Mouse (Mus musculus): ENCODE results near the gene St3gal5. TPM values are rescaled to one million over a fixed set of nuclear protein-coding genes. Genes with fewer than 3 reads are reported as not detected.

St3gal5 gene
- total RNA-seq, 2 experiments from 2014 or later: 166 to 175 TPM

DNA sequence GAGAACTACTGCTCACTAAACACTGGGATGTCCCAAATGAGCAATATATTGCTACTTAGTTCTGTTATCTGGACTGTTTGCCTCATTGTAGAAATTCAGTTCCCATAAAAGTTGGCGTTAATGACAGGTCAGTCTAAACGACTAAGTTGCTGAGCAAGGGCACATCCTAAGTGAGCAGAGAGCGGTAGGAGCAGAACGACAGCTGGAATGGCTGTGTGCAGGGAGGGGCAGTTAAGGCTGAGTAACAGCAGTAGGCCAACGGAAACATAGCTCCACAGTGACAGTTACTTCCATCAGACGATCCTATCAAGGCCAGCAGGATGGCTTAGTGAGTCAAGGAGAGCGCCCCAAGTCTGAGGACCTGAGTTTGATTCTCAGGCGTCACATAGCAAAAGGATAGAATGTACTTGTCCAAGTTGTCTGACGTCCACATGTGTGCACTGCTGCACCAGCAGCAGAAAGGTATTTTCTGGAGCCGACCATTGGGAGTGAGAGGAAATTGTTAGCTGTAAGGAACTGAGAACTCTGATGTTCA is 62.5 kb downstream of the St3gal5 start:
- no peak for DNase-seq (ENCODE audit: low spot score in 2 of 2)

DNA sequence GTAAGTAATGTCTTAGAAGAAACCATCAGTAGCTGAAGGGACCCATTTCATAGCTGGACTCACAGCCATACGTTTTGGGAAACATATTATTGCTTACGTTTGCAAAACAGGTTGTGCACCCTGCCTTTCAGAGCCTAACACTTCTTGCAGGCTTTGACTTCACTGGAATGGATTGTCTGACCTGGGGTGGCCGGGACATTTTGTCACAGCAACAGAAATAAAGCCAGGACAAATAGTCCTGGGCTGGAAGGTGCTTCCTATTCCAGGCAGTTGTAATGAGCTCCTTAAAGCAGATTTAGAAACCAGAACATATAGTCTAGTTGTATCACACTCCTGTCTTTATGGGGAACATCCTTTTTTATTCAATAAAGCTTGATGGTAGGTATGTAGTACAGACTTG is 63.6 kb downstream of the St3gal5 start:
- no peak for DNase-seq (ENCODE audit: low spot score in 2 of 2)

DNA sequence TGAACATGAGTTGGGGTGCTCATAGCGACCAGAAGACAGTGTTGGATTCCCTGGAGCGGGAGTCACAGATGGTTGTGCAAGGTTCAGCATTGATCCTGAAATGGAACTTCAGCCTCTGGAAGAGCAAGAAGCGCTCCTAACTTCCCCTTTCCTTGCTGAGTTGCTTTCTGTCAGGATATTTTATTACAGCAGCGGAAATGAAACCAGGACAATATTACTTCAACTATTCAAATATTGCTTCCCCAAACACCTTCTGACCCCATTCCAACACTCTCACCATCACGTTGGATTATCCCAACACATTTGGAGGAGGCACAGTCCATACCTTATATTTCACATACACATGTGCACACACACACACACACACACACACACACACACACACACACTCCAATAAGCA is 64.4 kb downstream of the St3gal5 start:
- DNase-seq (ENCODE audit: low spot score in 2 of 2): no peak

DNA sequence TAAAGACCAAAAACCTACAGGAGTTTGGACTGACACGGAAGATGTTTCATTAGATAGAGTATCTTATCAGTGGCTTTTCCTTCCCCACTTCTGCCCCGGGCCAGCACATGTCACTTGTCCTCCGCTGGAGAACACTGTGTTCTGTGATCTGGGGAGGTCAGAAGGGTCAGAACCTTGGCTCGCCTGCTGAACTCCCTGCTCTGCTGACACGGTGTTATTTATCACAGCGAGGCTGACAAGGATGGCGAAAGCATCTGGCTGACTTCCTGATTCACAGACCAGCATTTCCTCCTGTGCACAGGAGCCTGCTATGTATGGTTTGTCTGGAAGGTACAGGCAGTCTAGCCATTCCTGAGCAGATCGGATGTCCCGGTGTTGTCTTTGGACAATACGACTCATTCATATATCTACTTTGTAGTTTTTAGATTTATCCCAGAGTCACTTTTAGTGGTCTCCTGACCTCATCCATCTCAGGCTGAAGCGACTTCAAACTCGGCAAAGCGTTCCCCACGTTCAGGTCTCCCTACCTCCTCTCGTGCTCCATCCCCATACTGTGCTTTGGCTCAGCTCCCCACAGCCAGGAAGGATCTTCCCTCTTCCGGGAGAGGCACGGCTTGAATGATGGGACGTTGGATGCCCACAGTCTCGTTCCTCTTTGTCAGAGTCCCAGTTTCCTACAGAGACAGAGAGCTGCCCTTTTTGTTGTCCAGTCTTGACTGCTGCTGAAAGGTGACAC is 64.9 kb downstream of the St3gal5 start:
- DNase-seq (ENCODE audit: low spot score in 2 of 2): no peak

DNA sequence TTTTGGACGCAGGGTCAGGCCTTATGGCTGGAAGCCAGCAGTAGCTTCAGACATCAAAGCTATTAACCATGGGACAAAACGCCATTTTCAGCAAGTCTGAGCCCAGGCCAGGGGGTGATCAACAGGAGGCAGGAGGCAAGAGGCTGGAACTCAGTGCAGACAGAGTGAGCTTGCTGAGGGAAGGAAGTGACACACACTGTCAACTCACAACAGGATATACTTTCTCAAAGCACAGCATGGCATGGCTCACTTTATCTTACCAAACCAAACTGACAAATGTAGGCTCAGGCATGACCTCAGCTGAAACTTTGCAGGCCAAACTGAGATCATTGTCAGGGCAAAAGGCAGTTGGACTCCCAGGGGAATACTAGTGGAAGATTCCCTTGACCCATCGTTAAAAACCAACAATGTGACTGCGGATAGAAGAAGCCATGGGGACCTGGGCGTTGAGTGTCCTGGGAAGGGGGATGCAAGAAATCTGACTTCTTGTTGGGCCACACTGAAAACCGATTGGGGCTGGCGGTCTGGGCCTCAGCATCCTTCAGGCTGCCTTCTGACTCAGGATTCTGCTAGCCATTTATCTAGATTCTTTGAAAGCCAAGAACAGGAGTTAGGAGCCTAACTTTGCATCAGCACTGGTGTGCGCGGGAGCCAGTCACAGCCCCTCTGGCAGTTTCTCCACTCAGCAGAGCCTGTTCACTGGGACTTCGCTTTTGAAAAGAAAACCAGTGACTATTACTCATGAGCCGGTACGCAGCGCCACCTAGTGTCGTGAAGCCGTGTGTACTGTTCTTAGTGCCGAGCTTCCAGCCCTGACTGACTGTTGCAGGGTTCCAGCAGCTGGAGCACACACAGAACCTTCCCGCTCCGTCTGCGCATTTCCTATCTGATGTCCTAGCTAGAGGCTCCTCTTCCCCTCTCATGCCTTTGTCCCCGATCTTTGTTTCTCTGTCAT is 67.2 kb downstream of the St3gal5 start:
- DNase-seq (ENCODE audit: low spot score in 2 of 2): peak; percentile 90 to 92

DNA sequence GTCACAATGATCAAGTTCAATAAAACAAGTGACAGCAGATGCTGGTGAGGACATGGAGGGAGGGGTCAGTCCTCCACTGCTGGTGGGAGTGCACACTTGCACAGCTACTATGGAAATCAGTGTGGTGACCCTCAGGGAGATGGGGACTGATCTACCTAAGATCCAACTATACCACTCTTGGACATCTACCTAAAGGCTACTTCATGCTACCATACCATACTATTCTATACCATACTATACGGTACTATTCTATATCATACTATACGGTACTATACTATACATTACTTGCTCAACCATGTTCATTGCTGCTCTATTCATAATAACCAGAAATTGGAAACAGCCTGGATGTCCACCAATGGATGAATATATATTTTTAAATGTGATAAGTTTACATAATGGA is 68.5 kb downstream of the St3gal5 start:
- DNase-seq (ENCODE audit: low spot score in 2 of 2): no peak

DNA sequence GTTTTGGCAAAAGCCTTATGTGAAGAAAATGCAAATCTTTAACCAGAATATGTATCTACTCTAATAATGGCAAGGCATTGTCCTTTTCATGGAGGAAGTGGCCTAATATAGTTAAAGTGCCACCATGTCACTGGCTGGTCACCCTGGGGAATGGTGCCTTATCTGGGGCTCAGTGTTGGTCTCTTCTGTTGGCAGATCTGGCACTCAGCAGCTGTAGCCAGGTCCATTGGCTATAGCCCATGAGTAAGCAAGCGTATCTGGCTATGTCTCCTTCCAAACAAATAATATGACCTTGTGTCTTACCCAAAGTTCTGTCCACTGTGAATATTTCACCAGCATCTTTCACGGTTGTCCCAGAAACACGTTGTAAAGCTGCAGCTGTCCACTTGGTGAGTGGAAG is 74.0 kb downstream of the St3gal5 start:
- DNase-seq (ENCODE audit: low spot score in 2 of 2): no peak

DNA sequence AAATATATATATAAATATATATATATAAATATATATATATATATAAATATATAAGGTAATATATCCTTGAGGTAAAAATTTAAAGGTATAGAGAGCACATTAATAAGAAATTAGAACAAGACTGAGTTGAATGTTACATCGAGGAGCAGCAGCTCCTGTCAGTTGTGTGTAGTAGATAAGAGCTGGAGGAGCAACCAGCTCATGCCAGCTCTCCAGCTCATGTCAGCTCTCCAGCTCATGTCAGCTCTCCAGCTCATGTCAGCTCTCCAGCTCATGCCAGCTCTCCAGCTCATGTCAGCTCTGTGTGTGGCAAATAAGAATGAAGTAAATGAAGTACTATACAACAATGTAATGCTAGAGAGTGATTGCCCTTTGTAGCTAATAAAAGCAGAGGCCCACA is 76.0 kb downstream of the St3gal5 start:
- DNase-seq (ENCODE audit: low spot score in 2 of 2): no peak

DNA sequence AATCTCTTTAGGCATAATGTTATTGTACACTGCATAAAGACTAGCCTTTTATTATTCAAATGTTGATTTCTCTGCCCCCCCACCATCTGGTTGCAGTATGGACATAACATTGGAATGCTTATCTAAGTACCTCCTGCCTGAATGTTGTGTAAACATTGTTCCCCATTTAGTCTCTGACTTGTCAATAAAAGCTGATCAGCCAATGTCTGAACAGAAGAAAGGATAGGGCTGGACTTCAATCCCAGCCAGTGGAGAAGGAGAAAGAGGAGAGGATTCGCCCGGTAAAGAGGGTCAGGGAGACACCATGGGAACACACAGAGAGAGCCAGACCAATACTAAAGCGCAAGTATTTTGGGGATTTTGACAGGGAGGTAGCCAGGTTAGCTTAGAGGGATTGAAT is 78.0 kb downstream of the St3gal5 start:
- no peak for DNase-seq (ENCODE audit: low spot score in 2 of 2)

DNA sequence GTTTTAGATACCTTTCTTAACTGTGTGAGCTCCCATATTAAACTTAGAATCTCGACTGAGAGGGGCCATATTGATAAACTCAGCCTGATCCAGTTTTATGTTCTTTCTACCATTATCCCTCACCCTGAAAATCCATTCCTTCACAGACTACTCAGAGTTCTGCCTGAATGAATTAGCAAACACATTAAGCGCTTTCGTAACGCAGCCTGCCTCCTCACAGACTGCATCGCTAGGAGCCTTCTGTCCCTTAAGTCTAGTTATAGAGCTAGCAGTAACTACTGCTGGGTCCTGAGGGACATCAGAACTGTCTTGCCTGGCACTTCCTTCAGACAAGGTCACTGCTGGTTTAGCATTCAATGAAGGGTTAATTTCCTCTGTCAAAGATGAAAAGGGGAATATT is 78.6 kb downstream of the St3gal5 start:
- no peak for DNase-seq (ENCODE audit: low spot score in 2 of 2)

DNA sequence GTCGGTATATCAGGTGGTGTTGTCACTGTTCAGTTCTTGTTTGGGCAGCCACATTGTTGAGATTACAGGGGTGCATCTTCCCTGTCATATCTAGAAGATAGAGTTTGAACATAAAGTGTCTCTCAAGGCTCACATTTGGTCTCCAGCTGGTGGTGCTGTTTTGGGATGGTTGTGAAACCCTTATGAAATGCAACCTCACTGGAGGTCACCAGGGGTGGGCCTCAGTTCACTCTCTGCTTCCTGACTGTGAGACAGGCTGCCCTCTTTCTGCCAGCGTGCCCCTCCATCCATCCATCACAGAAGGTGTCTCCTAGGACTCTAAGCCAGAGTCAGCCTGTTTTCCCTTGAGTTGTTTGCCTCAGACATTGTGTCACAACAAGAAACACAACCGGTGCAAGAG is 80.0 kb downstream of the St3gal5 start:
- DNase-seq (ENCODE audit: low spot score in 2 of 2): no peak

DNA sequence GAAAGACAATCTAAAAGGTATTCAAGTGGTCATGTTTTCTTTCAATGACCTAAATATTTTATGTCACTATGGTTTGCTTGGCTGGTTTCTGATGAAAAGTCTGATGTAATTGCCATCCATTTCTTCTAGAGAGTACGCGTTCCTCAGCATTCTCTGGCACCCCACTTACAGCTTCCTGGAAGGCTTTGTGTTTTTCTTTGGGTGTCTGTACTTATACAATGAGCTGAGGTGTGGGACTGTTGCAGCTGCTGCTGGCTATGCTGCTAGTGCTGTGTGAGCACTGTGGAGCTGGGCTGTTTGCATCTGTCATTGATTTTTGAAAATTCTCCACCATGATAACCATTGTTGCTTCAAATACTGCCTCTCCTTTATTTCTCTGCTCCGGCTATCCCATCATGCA is 81.6 kb downstream of the St3gal5 start:
- no peak for DNase-seq (ENCODE audit: low spot score in 2 of 2)

DNA sequence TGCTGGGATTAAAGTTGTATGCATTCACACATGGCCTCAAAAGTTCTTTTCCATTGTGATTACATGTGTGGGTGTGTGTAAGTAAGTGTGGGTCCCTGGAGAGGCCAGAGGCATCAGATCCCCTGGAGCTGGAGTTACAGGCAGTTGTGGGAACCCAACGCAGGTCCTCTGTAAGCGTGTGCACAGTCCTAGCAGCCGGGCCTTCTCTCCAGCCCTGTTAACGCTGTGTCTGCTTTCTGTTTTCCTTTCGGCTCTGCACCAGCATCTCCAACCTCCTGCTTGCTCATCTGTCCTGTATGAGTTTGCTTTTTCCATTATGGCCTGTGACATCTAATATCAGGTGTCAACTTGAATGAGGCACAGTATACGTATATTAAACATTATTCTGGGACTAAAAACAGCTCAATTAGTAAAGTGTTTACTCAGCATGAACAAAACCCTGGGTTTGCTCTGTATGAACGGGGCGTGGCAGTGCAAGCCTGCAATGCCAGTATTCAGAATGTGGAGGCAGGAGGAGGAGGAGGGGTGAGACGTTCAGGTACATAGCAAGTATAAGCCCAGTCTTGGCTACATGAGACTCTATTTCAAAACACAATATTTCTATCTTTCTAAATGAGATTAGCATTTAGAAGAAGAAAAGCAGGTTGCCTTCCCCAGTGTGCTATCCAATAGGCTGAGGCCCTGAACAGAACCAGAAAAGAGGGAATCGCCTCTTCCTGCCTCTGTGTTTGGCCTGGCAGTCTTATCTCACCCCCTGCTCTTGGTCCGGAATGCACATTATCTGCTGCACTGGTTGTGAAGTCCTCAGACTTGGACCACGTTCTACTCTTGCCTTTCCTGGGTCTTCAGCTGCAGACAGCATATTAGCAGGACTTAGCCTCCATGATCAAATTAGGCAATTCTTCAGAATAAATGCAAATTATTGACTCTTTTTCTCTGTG is 82.4 kb downstream of the St3gal5 start:
- DNase-seq (ENCODE audit: low spot score in 2 of 2): no peak

DNA sequence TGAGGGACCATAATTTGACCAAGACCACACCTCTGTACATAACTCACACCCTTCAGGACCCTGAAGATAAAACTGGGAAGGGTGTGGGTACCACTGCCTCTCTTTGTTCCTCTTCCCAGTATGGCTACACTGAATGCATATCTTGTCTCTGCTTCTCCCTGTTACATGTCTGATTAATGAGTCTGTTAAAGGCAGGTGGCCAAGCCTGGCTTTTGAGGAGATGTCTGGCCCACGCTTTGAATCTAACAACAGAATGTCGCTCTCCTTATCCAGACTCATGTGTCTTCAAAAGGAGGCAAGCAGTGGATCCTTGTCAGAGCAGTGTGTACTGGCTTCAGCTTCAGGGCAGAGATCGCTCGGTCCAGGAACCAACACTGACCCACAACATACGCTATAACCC is 87.2 kb downstream of the St3gal5 start:
- no peak for DNase-seq (ENCODE audit: low spot score in 2 of 2)

DNA sequence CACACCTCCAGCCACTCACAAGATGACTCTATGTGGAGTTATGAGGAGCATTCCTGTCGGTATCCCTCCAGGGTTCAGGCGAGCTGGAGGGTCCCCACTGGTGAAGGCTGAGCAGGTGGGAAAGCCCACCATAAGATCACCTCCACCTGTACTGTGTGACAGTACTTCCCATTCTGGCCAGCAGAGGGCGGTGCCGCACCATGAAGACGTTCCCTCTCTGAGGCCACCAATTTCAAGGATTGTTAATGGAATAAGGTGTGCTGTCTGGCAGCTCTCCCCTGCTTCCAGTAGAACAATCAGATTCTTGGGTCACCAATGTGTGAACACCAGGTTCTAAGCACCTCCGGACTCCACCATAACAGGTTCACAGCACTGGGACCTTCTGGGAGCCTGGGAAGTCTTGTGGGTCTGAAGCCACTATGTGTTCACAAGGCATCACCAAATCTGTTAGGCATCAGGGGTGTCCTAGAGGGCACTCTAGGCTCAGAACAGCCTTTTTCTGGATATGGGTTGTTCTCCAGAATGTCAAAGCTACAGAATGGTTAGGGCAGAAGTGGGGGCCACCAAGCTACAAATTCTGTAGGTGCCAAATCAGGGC is 88.6 kb downstream of the St3gal5 start:
- DNase-seq (ENCODE audit: low spot score in 2 of 2): peak; percentile 71 to 86

DNA sequence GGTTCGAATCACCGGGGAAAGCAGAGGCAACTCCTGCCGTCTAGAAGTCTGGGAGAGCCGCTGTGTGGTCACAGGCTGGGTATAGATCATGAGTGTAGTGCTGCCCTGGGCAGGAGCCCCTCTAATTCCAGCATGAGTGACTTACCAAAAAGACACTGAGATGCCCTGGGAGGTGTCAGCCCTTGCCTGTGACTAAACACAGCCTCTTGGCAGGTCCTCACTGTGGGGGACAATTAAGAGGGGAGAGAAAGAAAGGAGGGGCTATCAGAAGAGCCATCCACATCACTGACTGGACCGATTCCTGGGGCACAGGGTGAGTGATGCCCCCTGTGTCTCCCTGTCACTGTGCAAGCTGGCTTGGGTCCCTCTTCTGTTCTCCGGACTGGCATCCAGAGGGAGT is 89.4 kb downstream of the St3gal5 start:
- no peak for DNase-seq (ENCODE audit: low spot score in 2 of 2)

DNA sequence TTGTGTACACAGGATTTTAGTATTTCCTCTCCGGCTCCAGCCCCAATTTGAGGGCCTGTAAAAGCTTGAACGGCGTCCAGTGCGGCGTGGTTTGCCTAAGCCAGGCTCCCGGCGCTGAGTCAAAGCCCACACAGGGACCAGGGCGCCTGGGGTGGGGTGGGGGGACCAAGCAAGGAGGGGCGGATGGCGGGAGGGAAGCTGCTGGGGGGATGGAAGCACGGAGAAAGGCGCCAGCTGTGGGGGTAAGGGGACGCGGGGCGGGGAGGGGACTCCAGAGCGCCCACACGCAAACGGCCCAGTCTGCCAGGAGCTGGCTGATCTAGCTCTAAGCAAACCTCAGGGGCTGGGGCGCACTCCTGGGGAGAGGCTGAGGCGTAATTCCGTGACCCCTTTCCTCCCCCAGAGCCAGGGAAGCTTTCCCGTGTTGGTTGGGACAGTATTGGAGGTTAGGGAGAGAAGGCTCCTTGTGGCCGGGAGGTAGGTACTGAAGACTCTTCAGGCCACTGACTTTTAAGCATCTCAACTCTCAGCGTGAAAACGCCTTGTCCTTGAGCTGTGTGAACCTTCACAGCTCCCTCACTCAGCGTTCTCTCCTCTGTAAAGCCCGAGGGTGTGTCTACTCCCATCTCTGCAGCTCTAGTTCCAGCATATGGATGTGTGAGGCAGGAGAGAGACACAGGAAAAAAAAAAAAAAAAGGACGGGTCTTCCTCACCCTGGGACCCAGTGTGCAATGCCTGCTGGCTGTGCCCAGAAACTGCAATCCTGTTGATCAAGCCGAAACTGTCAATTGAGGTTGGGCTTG is 91.9 kb downstream of the St3gal5 start:
- peak in 1 of 2 experiments; percentile 12 for DNase-seq (ENCODE audit: low spot score in 2 of 2)

DNA sequence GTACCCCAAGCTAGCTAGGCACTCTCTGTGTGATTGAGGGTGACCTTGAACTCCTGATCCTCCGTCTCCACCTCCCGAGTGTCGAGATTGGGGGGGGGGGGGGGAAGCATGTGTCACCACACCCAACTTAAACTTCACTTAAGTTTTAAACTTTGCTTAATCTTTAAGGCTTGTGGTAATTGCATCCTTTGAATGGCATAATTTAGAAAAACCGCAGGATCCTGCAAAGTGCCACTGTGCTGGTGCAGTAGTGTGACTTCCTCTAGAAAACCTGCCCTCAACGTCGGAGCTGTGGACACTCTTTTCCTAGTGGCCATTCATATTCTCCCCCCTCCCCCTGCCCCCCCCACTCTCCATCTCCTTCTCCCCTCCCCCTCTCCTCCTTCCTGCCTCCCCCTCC is 92.7 kb downstream of the St3gal5 start:
- no peak for DNase-seq (ENCODE audit: low spot score in 2 of 2)

DNA sequence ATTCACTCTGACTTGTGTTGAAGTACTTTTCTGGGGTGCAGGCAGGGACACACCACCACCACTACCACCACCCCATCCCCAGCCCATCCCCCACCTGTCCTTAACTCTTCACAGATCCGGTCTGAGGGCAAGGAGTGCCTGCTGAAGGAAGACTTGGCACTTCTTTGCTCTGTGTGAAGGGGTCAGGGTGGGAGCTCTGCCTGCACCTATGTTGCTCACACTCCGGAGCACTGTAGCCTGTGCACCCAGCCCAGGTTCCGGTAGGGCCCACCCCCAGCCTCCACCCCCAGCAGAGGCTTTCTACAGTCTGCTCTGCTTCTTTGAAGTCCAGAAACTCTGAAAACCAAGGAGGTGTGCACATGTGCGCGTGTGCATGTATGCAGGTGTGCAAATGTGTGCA is 93.2 kb downstream of the St3gal5 start:
- DNase-seq (ENCODE audit: low spot score in 2 of 2): no peak

DNA sequence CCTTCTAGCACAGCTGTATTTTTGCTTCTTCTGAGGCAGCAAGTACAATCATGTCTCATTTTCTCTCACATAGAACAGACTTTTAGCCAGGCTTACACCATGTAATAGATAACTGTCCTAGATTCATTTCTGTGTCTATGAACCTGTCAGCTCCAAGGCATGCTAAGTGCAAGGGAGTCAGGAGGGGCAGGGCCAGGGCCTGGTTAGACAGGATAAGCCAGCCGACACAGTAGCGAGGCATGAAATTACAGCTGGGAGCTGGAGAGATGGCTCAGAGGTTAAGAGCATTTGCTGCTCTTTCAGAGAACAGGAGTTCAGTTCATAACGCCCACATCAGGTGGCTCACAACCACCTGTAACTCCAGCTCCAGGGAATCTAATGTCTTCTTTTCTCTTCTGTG is 99.3 kb downstream of the St3gal5 start:
- DNase-seq (ENCODE audit: low spot score in 2 of 2): no peak

Data from left cerebral cortex, adult 18-20 months (tissue).